Comparison of ENCODE assay signal across 8 mouse cellular contexts in the genomic region with DNA sequence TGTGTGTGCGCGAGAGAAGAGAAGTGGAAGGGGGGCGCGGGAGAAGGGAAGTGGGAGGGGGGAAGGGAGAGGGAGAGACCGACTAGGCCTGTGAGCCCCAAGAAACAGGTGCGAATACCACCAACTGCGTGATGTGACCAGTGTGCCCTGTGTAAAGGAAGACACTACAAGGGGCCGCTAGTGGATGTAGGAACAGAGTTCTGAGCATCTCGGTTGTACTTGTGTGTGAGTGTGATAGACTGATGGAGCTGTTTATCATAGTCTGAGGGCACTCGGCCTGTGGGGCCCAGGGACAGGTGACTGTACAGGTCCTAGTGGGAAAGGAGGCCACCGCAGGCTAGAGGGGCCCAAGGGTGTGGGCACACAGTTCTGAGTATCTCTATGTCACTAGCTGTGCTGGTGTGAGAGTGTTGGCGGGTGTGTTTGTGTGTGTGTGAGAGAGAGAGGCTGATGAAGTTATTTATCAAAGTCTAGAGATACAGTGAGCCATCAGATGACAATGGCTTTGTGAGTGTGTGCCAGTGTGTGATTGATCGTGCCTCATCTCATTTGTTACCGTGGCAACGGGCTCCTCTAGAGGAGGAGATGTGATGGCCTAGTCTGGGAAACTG. TPM values are rescaled to one million over a fixed set of nuclear protein-coding genes. Genes with fewer than 3 reads are reported as not detected.
DNase-seq lines count a peak whose midpoint lies in the region; ATAC-seq and TF ChIP-seq lines count a peak whose summit lies in the region.

No protein-coding gene starts in this region.

- WGBS in lung, embryonic 16.5 days: 15% methylated on average over 15 of the region's 15 CpGs
- 9% methylated on average over 15 of the region's 15 CpGs for WGBS in cerebellum, adult 2 months
- WGBS in heart, embryonic 13.5 days: 29% methylated on average over 15 of the region's 15 CpGs
- 17% methylated on average over 15 of the region's 15 CpGs for WGBS in midbrain, postnatal 0 days

- TF ChIP-seq POLR2A in cerebellum, adult 2 months (IDR thresholded peaks at IDR 0.05; ENCODE audit: borderline replicate concordance, insufficient read depth, low read length): no peak

- no peak overlapping the region for H3K27ac ChIP-seq in lung, embryonic 16.5 days (ENCODE audit: low read length)
- no peak overlapping the region for H3K27ac ChIP-seq in cerebellum, adult 2 months (ENCODE audit: insufficient read depth, low read length)
- H3K27ac ChIP-seq in heart, embryonic 13.5 days (replicated peaks): no peak overlapping the region
- peak overlapping the region; percentile 73 for H3K27ac ChIP-seq in midbrain, postnatal 0 days (ENCODE audit: low read depth, low read length)

- peak overlapping the region; percentile 76 for H3K4me2 ChIP-seq in lung, embryonic 16.5 days (ENCODE audit: low read depth, low read length)
- peak overlapping the region; percentile 85 for H3K4me2 ChIP-seq in heart, embryonic 13.5 days
- peak overlapping the region; percentile 83 for H3K4me2 ChIP-seq in midbrain, postnatal 0 days (ENCODE audit: low read depth, low read length, poor library complexity, severe bottlenecking)

- no peaks in the 10 kb centered on the region for H3K27me3 ChIP-seq in lung, embryonic 16.5 days (ENCODE audit: control insufficient read depth, insufficient read depth, low read depth, low read length)
- H3K27me3 ChIP-seq in cerebellum, adult 2 months (ENCODE audit: control insufficient read depth, insufficient read depth, low read length): no peaks in the 10 kb centered on the region
- no peaks in the 10 kb centered on the region for H3K27me3 ChIP-seq in heart, embryonic 13.5 days (replicated peaks)
- H3K27me3 ChIP-seq in midbrain, postnatal 0 days (ENCODE audit: insufficient read depth, low read length): no peaks in the 10 kb centered on the region

- peak overlapping the region; percentile 59 for H3K9ac ChIP-seq in lung, embryonic 16.5 days (ENCODE audit: low read length)
- peak overlapping the region; percentile 82 for H3K9ac ChIP-seq in heart, embryonic 13.5 days
- peak overlapping the region; percentile 59 for H3K9ac ChIP-seq in midbrain, postnatal 0 days (replicated peaks; ENCODE audit: low read length, poor library complexity, severe bottlenecking)

- H3K4me3 ChIP-seq in lung, embryonic 16.5 days (ENCODE audit: low read length): peak overlapping the region; percentile 64
- H3K4me3 ChIP-seq in cerebellum, adult 2 months (replicated peaks; ENCODE audit: insufficient read depth, low read depth, low read length): peak overlapping the region; percentile 61
- peak overlapping the region; percentile 58 for H3K4me3 ChIP-seq in heart, embryonic 13.5 days
- H3K4me3 ChIP-seq in midbrain, postnatal 0 days (ENCODE audit: low read depth, low read length): peak overlapping the region; percentile 48

- no peaks in the 10 kb centered on the region for H3K36me3 ChIP-seq in lung, embryonic 16.5 days (ENCODE audit: control insufficient read depth, insufficient read depth, low read length)
- peaks cover 5% of the 10 kb centered on the region; the same call in 1 of the 2 replicates for H3K36me3 ChIP-seq in heart, embryonic 13.5 days
- H3K36me3 ChIP-seq in midbrain, postnatal 0 days (ENCODE audit: insufficient read depth, low read length): peaks cover 3% of the 10 kb centered on the region; the same call in 1 of the 2 replicates

- no peak; the same call in none of the 2 replicates for ATAC-seq in lung, embryonic 16.5 days (ENCODE audit: low read depth)
- 0 out of 2 replicates have a peak, but pooled peaks have one; percentile 6 for ATAC-seq in heart, embryonic 13.5 days (ENCODE audit: extremely low read depth, insufficient number of reproducible peaks, low FRiP score, low TSS enrichment)
- peak; percentile 6 for ATAC-seq in midbrain, postnatal 0 days (ENCODE audit: low FRiP score)

- TF ChIP-seq CTCF in cerebellum, adult 2 months (IDR thresholded peaks at IDR 0.05; ENCODE audit: borderline replicate concordance, insufficient read depth, low read depth, low read length): no peak
- no peak for TF ChIP-seq CTCF in midbrain, postnatal 0 days (IDR thresholded peaks at IDR 0.05)

- DNase-seq in lung, adult 18-20 months: no peak
- peak; percentile 38 to 48 for DNase-seq in cerebellum, adult 2 months
- peak; percentile 39 to 42 for DNase-seq in left cerebral cortex, postnatal 25 days (ENCODE audit: low spot score in 2 of 2)
- peak; percentile 77 for DNase-seq in midbrain, postnatal 0 days (ENCODE audit: low spot score)
- DNase-seq in thymus, postnatal 14 days: peak; percentile 57
- DNase-seq in spleen, postnatal 36 days (ENCODE audit: low spot score in 2 of 2): no peak

- H3K9me3 ChIP-seq in lung, embryonic 16.5 days (ENCODE audit: control insufficient read depth, low read length): no peaks in the 10 kb centered on the region
- no peaks in the 10 kb centered on the region for H3K9me3 ChIP-seq in heart, embryonic 13.5 days
- no peaks in the 10 kb centered on the region for H3K9me3 ChIP-seq in midbrain, postnatal 0 days (ENCODE audit: low read length)

- intact Hi-C loops in left cerebral cortex, postnatal 25 days (cut with DNase I): no loop called here

- peaks cover 2% of the 10 kb centered on the region; the same call in 1 of the 2 replicates for H3K4me1 ChIP-seq in lung, embryonic 16.5 days (replicated peaks; ENCODE audit: control insufficient read depth, insufficient read depth, low read length)
- 0 out of 2 replicates have a peak, but pooled peaks cover 10% of the 10 kb centered on the region for H3K4me1 ChIP-seq in cerebellum, adult 2 months (ENCODE audit: control insufficient read depth, insufficient read depth, low read length)
- peaks cover 21% of the 10 kb centered on the region for H3K4me1 ChIP-seq in heart, embryonic 13.5 days
- peaks cover 5% of the 10 kb centered on the region for H3K4me1 ChIP-seq in midbrain, postnatal 0 days (ENCODE audit: insufficient read depth, low read length)

RNA-seq across cellular contexts. Expression of gene Zfp667, which starts 0.6 kb away (rescaled TPM):
- polyA plus RNA-seq in lung, embryonic 16.5 days (2015; fragmentation: Nextera tagmentation; extraction: Ambion mirVana): 6.9 and 7.2 TPM in 2 replicates
- polyA plus RNA-seq in cerebellum, adult 2 months (2012; rRNA removed): 7.9 and 8.8 TPM in 2 replicates
- polyA plus RNA-seq in heart, embryonic 13.5 days (2015; fragmentation: Nextera tagmentation; extraction: Ambion mirVana): 3.6 and 4.2 TPM in 2 replicates
- total RNA-seq in left cerebral cortex, postnatal 25 days (2021): 10 to 100 TPM; 11.4 to 11.7 TPM
- 5.2 and 7.1 TPM in 2 replicates for total RNA-seq in midbrain, postnatal 0 days (2014; rRNA removed)
- 11.0 and 12.4 TPM in 2 replicates for polyA plus RNA-seq in midbrain, postnatal 0 days (2015; fragmentation: Nextera tagmentation; extraction: Ambion mirVana)

RNA-seq across cellular contexts. Expression of gene Epp13, which starts 34.5 kb away (rescaled TPM):
- polyA plus RNA-seq in lung, embryonic 16.5 days (2015; fragmentation: Nextera tagmentation; extraction: Ambion mirVana): not detected in 2 replicates
- polyA plus RNA-seq in cerebellum, adult 2 months (2012; rRNA removed): not detected in 2 replicates
- polyA plus RNA-seq in heart, embryonic 13.5 days (2015; fragmentation: Nextera tagmentation; extraction: Ambion mirVana): not detected in 2 replicates
- total RNA-seq in left cerebral cortex, postnatal 25 days (2021): not detected
- not detected in 2 replicates for total RNA-seq in midbrain, postnatal 0 days (2014; rRNA removed)
- polyA plus RNA-seq in midbrain, postnatal 0 days (2015; fragmentation: Nextera tagmentation; extraction: Ambion mirVana): 0.39 TPM in 1 of 2 replicates, not detected in the other

RNA-seq across cellular contexts. Expression of gene Zfp583, which starts 44.1 kb away (rescaled TPM):
- polyA plus RNA-seq in lung, embryonic 16.5 days (2015; fragmentation: Nextera tagmentation; extraction: Ambion mirVana): 6.6 and 6.9 TPM in 2 replicates
- polyA plus RNA-seq in cerebellum, adult 2 months (2012; rRNA removed): 5.6 and 6.9 TPM in 2 replicates
- 2.7 and 4.6 TPM in 2 replicates for polyA plus RNA-seq in heart, embryonic 13.5 days (2015; fragmentation: Nextera tagmentation; extraction: Ambion mirVana)
- 10 to 100 TPM; 10.8 to 12.4 TPM for total RNA-seq in left cerebral cortex, postnatal 25 days (2021)
- total RNA-seq in midbrain, postnatal 0 days (2014; rRNA removed): 6.7 and 9.9 TPM in 2 replicates
- polyA plus RNA-seq in midbrain, postnatal 0 days (2015; fragmentation: Nextera tagmentation; extraction: Ambion mirVana): 15.2 and 16.5 TPM in 2 replicates

RNA-seq across cellular contexts. Expression of gene Gm3854, which starts 56.5 kb away (rescaled TPM):
- polyA plus RNA-seq in lung, embryonic 16.5 days (2015; fragmentation: Nextera tagmentation; extraction: Ambion mirVana): 1.5 and 1.8 TPM in 2 replicates
- 3.0 and 3.2 TPM in 2 replicates for polyA plus RNA-seq in cerebellum, adult 2 months (2012; rRNA removed)
- polyA plus RNA-seq in heart, embryonic 13.5 days (2015; fragmentation: Nextera tagmentation; extraction: Ambion mirVana): 1.0 and 1.2 TPM in 2 replicates
- 1 to 10 TPM; 5.2 to 7.3 TPM for total RNA-seq in left cerebral cortex, postnatal 25 days (2021)
- 3.4 and 5.0 TPM in 2 replicates for total RNA-seq in midbrain, postnatal 0 days (2014; rRNA removed)
- 4.5 and 5.6 TPM in 2 replicates for polyA plus RNA-seq in midbrain, postnatal 0 days (2015; fragmentation: Nextera tagmentation; extraction: Ambion mirVana)

Comparison
In these comparisons a context has a peak if more than half of its experiments do, and no peak if none do; other contexts are left out.
1. DNase-seq: peak in cerebellum, adult 2 months (2 of 2), left cerebral cortex, postnatal 25 days (2 of 2), midbrain, postnatal 0 days (single experiment) and thymus, postnatal 14 days (single experiment); none in lung, adult 18-20 months (0 of 2) and spleen, postnatal 36 days (0 of 2).
2. Peak in every context shown above with its lines, with median percentiles within 50 percentile points of each other: H3K4me2 ChIP-seq, H3K4me3 ChIP-seq and H3K9ac ChIP-seq.